Mouse (Mus musculus) thymus, postnatal 10 days (tissue): ENCODE results near the gene Ctsa.
A peak's percentile ranks its signal among the peaks of the same experiment; 100 is the strongest.

Experiments used
- DNase-seq, 2 experiments: peaks; one replicate each; pipeline ENCODE4 v3.0.0; 2021; ENCODE audit warnings: low spot score in 2 of 2

Ctsa gene

GRCm38 (mm10) chr2:164804533-164805331 is 27.9 kb upstream of the Ctsa start, which contains the start of the genes Acot8 and Zswim3:
TSS of gene Acot8 (minus strand) at chr2:164804882.
TSS of gene Zswim3 (plus strand) at chr2:164805098.
- peak; percentile 98 for DNase-seq

- DNase-seq: no peak
Measured at GRCm38 (mm10) chr2:164805332-164805718, 27.3 kb upstream of the Ctsa start.

- DNase-seq: no peak
Measured at GRCm38 (mm10) chr2:164806614-164807013, 26.1 kb upstream of the Ctsa start.

GRCm38 (mm10) chr2:164813557-164813956 is 19.1 kb upstream of the Ctsa start:
- no peak for DNase-seq

- DNase-seq: no peak
Measured at GRCm38 (mm10) chr2:164815348-164815747, 17.3 kb upstream of the Ctsa start.

- DNase-seq: no peak
Measured at GRCm38 (mm10) chr2:164815821-164816220, 16.9 kb upstream of the Ctsa start.

- no peak for DNase-seq
Measured at GRCm38 (mm10) chr2:164817206-164817605, 15.5 kb upstream of the Ctsa start.

- no peak for DNase-seq
Measured at GRCm38 (mm10) chr2:164817703-164818102, 15.0 kb upstream of the Ctsa start.

GRCm38 (mm10) chr2:164821060-164821459 is 11.6 kb upstream of the Ctsa start:
- no peak for DNase-seq

- peak; percentile 97 to 99 for DNase-seq
Measured at GRCm38 (mm10) chr2:164822636-164823165, 10.0 kb upstream of the Ctsa start, which contains the start of gene Zswim1. TSS of gene Zswim1 (plus strand) at chr2:164822686.

- DNase-seq: peak in 1 of 2 experiments; percentile 19
Measured at GRCm38 (mm10) chr2:164823181-164823585, 9.5 kb upstream of the Ctsa start.

- DNase-seq: no peak
Measured at GRCm38 (mm10) chr2:164823969-164824368, 8.7 kb upstream of the Ctsa start.

- DNase-seq: no peak
Measured at GRCm38 (mm10) chr2:164825521-164825920, 7.2 kb upstream of the Ctsa start.

- no peak for DNase-seq
Measured at GRCm38 (mm10) chr2:164827146-164827850, 5.4 kb upstream of the Ctsa start.

- DNase-seq: no peak
Measured at GRCm38 (mm10) chr2:164828437-164828836, 4.2 kb upstream of the Ctsa start, which contains the start of gene Spata25. TSS of gene Spata25 (minus strand) at chr2:164828537.

- DNase-seq: no peak
Measured at GRCm38 (mm10) chr2:164829090-164829489, 3.6 kb upstream of the Ctsa start.

- no peak for DNase-seq
Measured at GRCm38 (mm10) chr2:164831029-164831428, 1.6 kb upstream of the Ctsa start.

- DNase-seq: no peak
Measured at GRCm38 (mm10) chr2:164832032-164832747, 483 bp upstream of the Ctsa start.

- peak; percentile 72 to 75 for DNase-seq
Measured at GRCm38 (mm10) chr2:164833314-164833959, 764 bp downstream of the Ctsa start, which contains the start of gene Neurl2. TSS of gene Neurl2 (minus strand) at chr2:164833456.

GRCm38 (mm10) chr2:164834531-164834930 is 1.9 kb downstream of the Ctsa start:
- peak; percentile 19 to 38 for DNase-seq

- no peak for DNase-seq
Measured at GRCm38 (mm10) chr2:164835164-164835563, 2.5 kb downstream of the Ctsa start.
